Mouse (Mus musculus): ENCODE measurements at regions not wholly inside any gene's neighbourhood (a gene's known extent, or its start where the extent isn't known, plus 50 kb on each side); places are given as distances from the start of the nearest gene placed in this dataset.

DNA sequence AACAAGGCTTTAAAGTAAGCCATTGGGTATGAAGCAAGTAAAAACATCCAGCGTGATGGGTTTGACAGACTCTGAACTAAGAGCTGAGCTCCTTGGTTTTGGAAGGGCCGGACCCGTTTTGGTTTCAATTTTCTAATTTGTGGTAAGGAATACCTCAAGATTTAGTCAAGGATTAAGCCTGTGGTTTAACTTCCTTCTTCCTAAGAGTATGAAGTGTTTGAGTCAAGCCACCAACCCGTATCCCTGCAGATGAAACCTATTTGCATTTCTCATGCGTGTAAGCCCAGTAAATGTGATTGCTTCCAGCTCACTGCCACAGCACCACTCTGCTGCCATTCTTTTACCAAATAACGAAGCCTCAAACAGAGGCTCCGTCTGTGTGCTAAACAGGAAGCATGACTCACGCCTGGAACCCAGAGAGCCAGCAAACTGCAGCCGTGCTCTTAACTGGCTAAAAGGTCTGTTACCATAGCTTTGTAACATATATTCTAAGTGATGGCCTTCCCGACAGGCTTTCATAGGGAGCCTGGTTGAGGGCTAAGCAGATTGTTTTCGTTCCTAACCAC, 149.7 kb downstream of the Etv1 start:
- H3K27me3 ChIP-seq (ENCODE audit: control insufficient read depth, insufficient read depth, insufficient read length) = no peaks in the 10 kb centered on the region
- TF ChIP-seq E2F4 (IDR thresholded peaks at IDR 0.05; ENCODE audit: insufficient read depth) = no peak
- no peak for TF ChIP-seq POLR2AphosphoS2 (IDR thresholded peaks at IDR 0.05; ENCODE audit: insufficient read length, low read depth)
- no peak for TF ChIP-seq MAX (IDR thresholded peaks at IDR 0.05; ENCODE audit: low read depth)
- TF ChIP-seq USF1 (IDR thresholded peaks at IDR 0.05; ENCODE audit: low read depth) = no peak
- TF ChIP-seq CEBPB (IDR thresholded peaks at IDR 0.05; ENCODE audit: insufficient read depth, poor library complexity, severe bottlenecking) = no peak
- no peak for TF ChIP-seq TCF3 (IDR thresholded peaks at IDR 0.05; ENCODE audit: insufficient read length, low read depth)
- no peak for TF ChIP-seq REST (IDR thresholded peaks at IDR 0.05; ENCODE audit: insufficient read depth, insufficient read length)
- no peak for TF ChIP-seq POLR2A (IDR thresholded peaks at IDR 0.05; ENCODE audit: insufficient read length, low read depth)
- TF ChIP-seq TCF12 (IDR thresholded peaks at IDR 0.05; ENCODE audit: insufficient read depth, poor library complexity, severe bottlenecking) = no peak
- no peak for TF ChIP-seq MYOG (IDR thresholded peaks at IDR 0.05; ENCODE audit: control insufficient read depth in 1 of 3, insufficient read depth in 1 of 3, insufficient read length in 2 of 3, low read depth in 2 of 3)
- TF ChIP-seq SRF (IDR thresholded peaks at IDR 0.05; ENCODE audit: control insufficient read depth, insufficient read length, low read depth) = no peak
- no peak for TF ChIP-seq MYOD1 (IDR thresholded peaks at IDR 0.05; ENCODE audit: control insufficient read depth in 1 of 3, insufficient read length in 2 of 3, low read depth in 2 of 3)
- H3K4me3 ChIP-seq = peak overlapping the region; percentile 10
- no peaks in the 10 kb centered on the region for H3K36me3 ChIP-seq (ENCODE audit: control insufficient read depth, insufficient read depth)
- H3ac ChIP-seq (ENCODE audit: control insufficient read depth, insufficient read length) = no peak overlapping the region
- peak overlapping the region; percentile 94 for H3K4me2 ChIP-seq (ENCODE audit: low read depth)
- no peaks in the 10 kb centered on the region for H3K79me2 ChIP-seq (ENCODE audit: control insufficient read depth, insufficient read depth)

DNA sequence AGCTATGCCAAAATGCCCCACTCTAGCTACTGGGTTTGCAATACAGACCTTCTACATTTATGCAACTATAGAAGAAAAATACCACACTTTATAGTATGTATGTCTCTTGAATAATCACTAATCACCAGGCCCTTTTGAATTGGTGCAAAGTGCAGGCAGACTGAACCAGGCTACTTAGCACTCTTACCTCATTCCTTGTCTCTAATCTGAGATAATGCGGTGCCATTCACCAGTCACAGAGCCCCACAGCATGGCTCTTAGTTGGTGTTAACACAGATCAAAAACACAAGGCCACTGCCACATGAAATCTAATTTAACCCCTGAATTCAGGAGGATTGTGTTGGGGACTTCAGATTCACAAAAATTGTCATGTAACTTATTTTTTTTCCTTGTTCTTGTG, 150.5 kb downstream of the Etv1 start:
- H3K27me3 ChIP-seq (ENCODE audit: control insufficient read depth, insufficient read depth, insufficient read length) = no peaks in the 10 kb centered on the region
- no peak for TF ChIP-seq CEBPB (IDR thresholded peaks at IDR 0.05; ENCODE audit: insufficient read depth, poor library complexity, severe bottlenecking)
- no peak for TF ChIP-seq MYOG (IDR thresholded peaks at IDR 0.05; ENCODE audit: control insufficient read depth in 1 of 3, insufficient read depth in 1 of 3, insufficient read length in 2 of 3, low read depth in 2 of 3)
- no peak for TF ChIP-seq POLR2AphosphoS2 (IDR thresholded peaks at IDR 0.05; ENCODE audit: insufficient read length, low read depth)
- TF ChIP-seq E2F4 (IDR thresholded peaks at IDR 0.05; ENCODE audit: insufficient read depth) = no peak
- peak overlapping the region; percentile 10 for H3K4me3 ChIP-seq
- H3K36me3 ChIP-seq (ENCODE audit: control insufficient read depth, insufficient read depth) = no peaks in the 10 kb centered on the region
- H3ac ChIP-seq (ENCODE audit: control insufficient read depth, insufficient read length) = no peak overlapping the region
- no peaks in the 10 kb centered on the region for H3K79me2 ChIP-seq (ENCODE audit: control insufficient read depth, insufficient read depth)
- peak overlapping the region; percentile 94 for H3K4me2 ChIP-seq (ENCODE audit: low read depth)

DNA sequence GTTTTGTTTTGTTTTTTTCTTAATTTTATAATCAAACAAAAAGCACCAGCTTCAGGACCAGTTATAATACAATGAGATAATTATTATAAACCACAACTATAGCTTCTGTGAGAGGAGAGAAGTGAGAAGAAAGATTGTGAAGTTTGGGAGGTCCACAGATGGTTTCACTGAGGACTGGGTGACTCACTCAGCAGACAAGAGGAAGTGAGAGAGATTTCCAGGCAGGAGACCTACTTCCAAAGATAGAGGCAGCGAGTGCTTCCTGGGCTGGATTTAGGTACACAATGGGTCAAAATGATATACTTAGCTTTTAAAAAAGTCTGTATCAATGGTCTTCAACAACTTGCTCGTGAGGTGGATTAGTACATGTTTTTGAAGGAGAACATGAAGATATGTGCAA, 152.6 kb downstream of the Etv1 start:
- no peak overlapping the region for H3ac ChIP-seq (ENCODE audit: control insufficient read depth, insufficient read length)
- H3K4me3 ChIP-seq = no peak overlapping the region
- H3K27me3 ChIP-seq (ENCODE audit: control insufficient read depth, insufficient read depth, insufficient read length) = no peaks in the 10 kb centered on the region
- H3K36me3 ChIP-seq (ENCODE audit: control insufficient read depth, insufficient read depth) = no peaks in the 10 kb centered on the region
- H3K4me2 ChIP-seq (ENCODE audit: low read depth) = no peak overlapping the region
- no peaks in the 10 kb centered on the region for H3K79me2 ChIP-seq (ENCODE audit: control insufficient read depth, insufficient read depth)
- TF ChIP-seq SRF (IDR thresholded peaks at IDR 0.05; ENCODE audit: control insufficient read depth, insufficient read length, low read depth) (no peak), E2F4 (IDR thresholded peaks at IDR 0.05; ENCODE audit: insufficient read depth) (no peak), REST (IDR thresholded peaks at IDR 0.05; ENCODE audit: insufficient read depth, insufficient read length) (no peak), TCF3 (IDR thresholded peaks at IDR 0.05; ENCODE audit: insufficient read length, low read depth) (no peak)

DNA sequence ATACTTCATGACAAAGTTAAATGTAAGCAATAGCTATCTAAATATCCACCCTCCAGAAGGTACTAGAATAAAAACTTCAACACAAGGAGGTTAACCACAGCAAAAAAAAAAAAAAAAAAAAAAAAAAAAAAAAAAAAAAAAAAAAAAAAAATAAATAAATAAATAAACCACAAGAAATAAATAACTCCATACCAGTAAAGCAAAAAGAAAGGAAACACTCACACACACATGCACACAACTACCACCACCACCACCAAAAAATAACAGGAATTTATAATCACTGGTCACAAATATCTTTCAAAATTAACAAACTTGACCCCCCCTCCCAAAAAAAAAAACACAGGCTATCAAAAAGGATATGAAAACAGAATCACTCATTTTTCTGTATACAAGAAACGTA, 180.4 kb downstream of the Etv1 start:
- Histone ChIP-seq H3K79me2 (ENCODE audit: control insufficient read depth, insufficient read depth) (no peaks in the 10 kb centered on the region), H3K4me3 (no peak overlapping the region), H3K36me3 (ENCODE audit: control insufficient read depth, insufficient read depth) (no peaks in the 10 kb centered on the region), H3K4me2 (ENCODE audit: low read depth) (no peak overlapping the region), H3K27me3 (ENCODE audit: control insufficient read depth, insufficient read depth, insufficient read length) (no peaks in the 10 kb centered on the region), H3ac (ENCODE audit: control insufficient read depth, insufficient read length) (no peak overlapping the region)
- no peak for TF ChIP-seq CEBPB (IDR thresholded peaks at IDR 0.05; ENCODE audit: insufficient read depth, poor library complexity, severe bottlenecking)
- TF ChIP-seq MYOD1 (IDR thresholded peaks at IDR 0.05; ENCODE audit: control insufficient read depth in 1 of 3, insufficient read length in 2 of 3, low read depth in 2 of 3) = no peak
- TF ChIP-seq POLR2AphosphoS2 (IDR thresholded peaks at IDR 0.05; ENCODE audit: insufficient read length, low read depth) = no peak
- TF ChIP-seq TCF3 (IDR thresholded peaks at IDR 0.05; ENCODE audit: insufficient read length, low read depth) = no peak
- TF ChIP-seq MAX (IDR thresholded peaks at IDR 0.05; ENCODE audit: low read depth) = no peak
- TF ChIP-seq REST (IDR thresholded peaks at IDR 0.05; ENCODE audit: insufficient read depth, insufficient read length) = no peak

DNA sequence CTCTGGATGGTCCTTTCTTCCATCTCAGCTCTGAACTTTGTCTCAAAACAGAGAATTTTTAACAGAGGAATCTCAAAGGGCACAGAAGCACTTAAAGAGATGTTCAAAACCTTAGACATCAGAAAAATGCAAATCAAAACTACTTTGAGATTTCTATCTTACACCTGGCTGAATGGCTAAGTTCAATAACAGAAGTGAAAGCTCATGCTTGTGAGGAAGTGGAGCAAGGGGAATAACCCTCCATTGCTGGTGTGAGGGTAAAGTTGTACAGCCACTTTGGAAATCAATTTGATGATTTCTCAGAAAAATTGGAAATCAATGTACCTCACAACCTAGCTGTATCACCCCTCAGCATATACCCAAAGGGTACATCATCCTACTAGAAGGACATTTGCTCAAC, 183.1 kb downstream of the Etv1 start:
- Histone ChIP-seq H3K79me2 (ENCODE audit: control insufficient read depth, insufficient read depth) (no peaks in the 10 kb centered on the region), H3K27me3 (ENCODE audit: control insufficient read depth, insufficient read depth, insufficient read length) (no peaks in the 10 kb centered on the region), H3ac (ENCODE audit: control insufficient read depth, insufficient read length) (no peak overlapping the region), H3K36me3 (ENCODE audit: control insufficient read depth, insufficient read depth) (no peaks in the 10 kb centered on the region), H3K4me2 (ENCODE audit: low read depth) (no peak overlapping the region), H3K4me3 (no peak overlapping the region)
- TF ChIP-seq MAX (IDR thresholded peaks at IDR 0.05; ENCODE audit: low read depth) = no peak
- TF ChIP-seq SRF (IDR thresholded peaks at IDR 0.05; ENCODE audit: control insufficient read depth, insufficient read length, low read depth) = no peak
- no peak for TF ChIP-seq POLR2A (IDR thresholded peaks at IDR 0.05; ENCODE audit: insufficient read length, low read depth)
- TF ChIP-seq E2F4 (IDR thresholded peaks at IDR 0.05; ENCODE audit: insufficient read depth) = no peak
- no peak for TF ChIP-seq POLR2AphosphoS2 (IDR thresholded peaks at IDR 0.05; ENCODE audit: insufficient read length, low read depth)
- no peak for TF ChIP-seq MYOG (IDR thresholded peaks at IDR 0.05; ENCODE audit: control insufficient read depth in 1 of 3, insufficient read depth in 1 of 3, insufficient read length in 2 of 3, low read depth in 2 of 3)
- TF ChIP-seq TCF3 (IDR thresholded peaks at IDR 0.05; ENCODE audit: insufficient read length, low read depth) = no peak
- TF ChIP-seq REST (IDR thresholded peaks at IDR 0.05; ENCODE audit: insufficient read depth, insufficient read length) = no peak
- no peak for TF ChIP-seq USF1 (IDR thresholded peaks at IDR 0.05; ENCODE audit: low read depth)
- TF ChIP-seq TCF12 (IDR thresholded peaks at IDR 0.05; ENCODE audit: insufficient read depth, poor library complexity, severe bottlenecking) = no peak
- no peak for TF ChIP-seq MYOD1 (IDR thresholded peaks at IDR 0.05; ENCODE audit: control insufficient read depth in 1 of 3, insufficient read length in 2 of 3, low read depth in 2 of 3)
- TF ChIP-seq CEBPB (IDR thresholded peaks at IDR 0.05; ENCODE audit: insufficient read depth, poor library complexity, severe bottlenecking) = no peak
